Mouse (Mus musculus) forebrain, embryonic 14.5 days (tissue): Measurements from ENCODE around the gene Arih2. TPM values are rescaled to one million over a fixed set of nuclear protein-coding genes. Genes with fewer than 3 reads are reported as not detected.

Experiments used
- ATAC-seq: fragments of 200-750 bp; cut with Nextera tagmentation; 2 replicates; pipeline ENCODE4 v1.8.0; 2017; ENCODE audit warnings: mild to moderate bottlenecking, moderate library complexity
- DNase-seq: peaks from one replicate; pipeline ENCODE4 v3.0.0-alpha.2; 2015; ENCODE audit warnings: low spot score
- H3K27ac ChIP-seq: fragments of 300-500 bp; sonication (generic); 2 replicates; pipeline ENCODE4 v1.5.1; 2014; ENCODE audit warnings: low read depth, mild to moderate bottlenecking, control low read depth, low read length, moderate library complexity
- H3K27me3 ChIP-seq: fragments of 300-500 bp; sonication (generic); replicated peaks from 2 replicates; pipeline ENCODE4 v1.6.1; 2014; ENCODE audit warnings: low read length, control low read depth, mixed read lengths; ENCODE audit not compliant: control insufficient read depth, insufficient read depth
- H3K36me3 ChIP-seq: fragments of 300-500 bp; sonication (generic); 2 replicates; pipeline ENCODE4 v1.6.1; 2014; ENCODE audit warnings: low read length, control low read depth; ENCODE audit not compliant: control insufficient read depth, insufficient read depth
- H3K4me1 ChIP-seq: fragments of 300-500 bp; sonication (generic); 2 replicates; pipeline ENCODE4 v1.6.1; 2014; ENCODE audit warnings: antibody characterized with exemption, low read length, control low read depth; ENCODE audit not compliant: control insufficient read depth, insufficient read depth
- H3K4me2 ChIP-seq: fragments of 300-500 bp; sonication (generic); 2 replicates; pipeline ENCODE4 v1.6.1; 2014; ENCODE audit warnings: mild to moderate bottlenecking, control low read depth, low read length
- H3K4me3 ChIP-seq: fragments of 300-500 bp; sonication (generic); 2 replicates; pipeline ENCODE4 v1.5.1; 2014; ENCODE audit warnings: low read depth, low read length, control low read depth
- H3K9ac ChIP-seq: fragments of 300-500 bp; sonication (generic); 2 replicates; pipeline ENCODE4 v1.6.1; 2014; ENCODE audit warnings: mild to moderate bottlenecking, low read length, control low read depth, moderate library complexity
- H3K9me3 ChIP-seq: fragments of 300-500 bp; sonication (generic); replicated peaks from 2 replicates; pipeline ENCODE4 v1.6.1; 2016; ENCODE audit warnings: low read length, control low read depth, mixed read lengths; ENCODE audit not compliant: control insufficient read depth
- WGBS: fragments of 180-500 bp; shearing (Covaris S2); extraction: QIAGEN DNeasy Blood & Tissue Kit; methylation state at CpG from one replicate; pipeline ENCODE4 v1.1.7; 2014; 5-methylcytosine and 5-hydroxymethylcytosine counted together
- polyA plus RNA-seq: library from polyadenylated mRNA; unstranded; fragments of >200 nt; fragmentation: Nextera tagmentation; extraction: Ambion mirVana; gene quantifications from 2 replicates; pipeline ENCODE4 v1.2.1, GENCODE M21; 2014

Gene Arih2
- polyA plus RNA-seq, 1 experiment from 2014 or later: 37.5 TPM

GRCm38 (mm10) chr9:108689106-108689505, 39.9 kb upstream of the Arih2 start, which contains the start of gene Prkar2a:
TSS of gene Prkar2a (plus strand) at chr9:108689314.
- Histone ChIP-seq H3K36me3 (peaks cover 9% of the 10 kb centered on the region; the same call in 1 of the 2 replicates), H3K27ac (peak within 1 kb of the TSS; percentile 55; the same call in 1 of the 2 replicates), H3K4me1 (peaks cover 16% of the 10 kb centered on the region), H3K4me2 (no peak within 1 kb of the TSS), H3K9me3 (no peaks in the 10 kb centered on the region), H3K4me3 (no peak within 1 kb of the TSS), H3K27me3 (no peaks in the 10 kb centered on the region), H3K9ac (no peak within 1 kb of the TSS)
- ATAC-seq: no peak
- WGBS: 0% methylated on average over 1 of the region's 1 CpGs
- DNase-seq: peak; percentile 73

GRCm38 (mm10) chr9:108688451-108688850, 39.3 kb upstream of the Arih2 start:
- no peak overlapping the region for H3K27ac ChIP-seq
- no peak overlapping the region for H3K9ac ChIP-seq
- no peaks in the 10 kb centered on the region for H3K27me3 ChIP-seq
- H3K36me3 ChIP-seq: peaks cover 16% of the 10 kb centered on the region
- no peak overlapping the region for H3K4me3 ChIP-seq
- no peak overlapping the region for H3K4me2 ChIP-seq
- ATAC-seq (no peak), DNase-seq (no peak)
- peaks cover 9% of the 10 kb centered on the region for H3K4me1 ChIP-seq
- no peaks in the 10 kb centered on the region for H3K9me3 ChIP-seq
- WGBS: 75% methylated on average over 9 of the region's 9 CpGs

- DNase-seq (no peak), ATAC-seq (no peak)
- Histone ChIP-seq H3K9ac (no peak overlapping the region), H3K27me3 (no peaks in the 10 kb centered on the region), H3K4me1 (peaks cover 3% of the 10 kb centered on the region; the same call in 1 of the 2 replicates), H3K4me3 (no peak overlapping the region), H3K9me3 (no peaks in the 10 kb centered on the region), H3K36me3 (peaks cover 22% of the 10 kb centered on the region), H3K4me2 (no peak overlapping the region), H3K27ac (no peak overlapping the region)
- 77% methylated on average over 2 of the region's 2 CpGs for WGBS
Observed at GRCm38 (mm10) chr9:108687686-108688085, 38.5 kb upstream of the Arih2 start.

- 92% methylated on average over 6 of the region's 6 CpGs for WGBS
- Histone ChIP-seq H3K9ac (no peak overlapping the region), H3K4me2 (no peak overlapping the region), H3K4me1 (peaks cover 3% of the 10 kb centered on the region; the same call in 1 of the 2 replicates), H3K27ac (no peak overlapping the region), H3K27me3 (no peaks in the 10 kb centered on the region), H3K4me3 (no peak overlapping the region), H3K36me3 (peaks cover 27% of the 10 kb centered on the region), H3K9me3 (no peaks in the 10 kb centered on the region)
- ATAC-seq (no peak), DNase-seq (no peak)
Observed at GRCm38 (mm10) chr9:108687181-108687580, 38.0 kb upstream of the Arih2 start.

- Histone ChIP-seq H3K4me3 (no peak overlapping the region), H3K9me3 (no peaks in the 10 kb centered on the region), H3K9ac (no peak overlapping the region), H3K27me3 (no peaks in the 10 kb centered on the region), H3K36me3 (peaks cover 31% of the 10 kb centered on the region), H3K4me1 (peaks cover under 1% of the 10 kb centered on the region; the same call in 1 of the 2 replicates), H3K27ac (no peak overlapping the region), H3K4me2 (no peak overlapping the region)
- ATAC-seq (no peak), DNase-seq (peak; percentile 12)
- WGBS: 55% methylated on average over 4 of the region's 4 CpGs
Observed at GRCm38 (mm10) chr9:108686475-108686887, 37.3 kb upstream of the Arih2 start.

GRCm38 (mm10) chr9:108680026-108680425, 30.8 kb upstream of the Arih2 start:
- Histone ChIP-seq H3K27ac (no peak overlapping the region), H3K4me3 (no peak overlapping the region), H3K4me1 (no peaks in the 10 kb centered on the region), H3K9ac (no peak overlapping the region), H3K9me3 (no peaks in the 10 kb centered on the region), H3K4me2 (no peak overlapping the region), H3K27me3 (no peaks in the 10 kb centered on the region), H3K36me3 (peaks cover 56% of the 10 kb centered on the region)
- DNase-seq: no peak
- WGBS: 94% methylated on average over 15 of the region's 15 CpGs
- no peak for ATAC-seq

GRCm38 (mm10) chr9:108673151-108673550, 24.0 kb upstream of the Arih2 start:
- Histone ChIP-seq H3K9me3 (0 out of 2 replicates have a peak, but pooled peaks cover 3% of the 10 kb centered on the region), H3K4me3 (no peak overlapping the region), H3K4me1 (no peaks in the 10 kb centered on the region), H3K27ac (no peak overlapping the region), H3K36me3 (peaks cover 24% of the 10 kb centered on the region; the same call in 1 of the 2 replicates), H3K9ac (no peak overlapping the region), H3K4me2 (no peak overlapping the region), H3K27me3 (no peaks in the 10 kb centered on the region)
- no peak for ATAC-seq
- DNase-seq: no peak
- WGBS: 50% methylated on average over 2 of the region's 2 CpGs

GRCm38 (mm10) chr9:108669875-108670274, 20.7 kb upstream of the Arih2 start:
- H3K9ac ChIP-seq: no peak overlapping the region
- H3K9me3 ChIP-seq: 0 out of 2 replicates have a peak, but pooled peaks cover 3% of the 10 kb centered on the region
- 53% methylated on average over 8 of the region's 8 CpGs for WGBS

GRCm38 (mm10) chr9:108662660-108663059, 13.5 kb upstream of the Arih2 start:
- ATAC-seq: no peak
- Histone ChIP-seq H3K4me3 (peak overlapping the region; percentile 62), H3K36me3 (no peaks in the 10 kb centered on the region), H3K4me1 (peaks cover 4% of the 10 kb centered on the region; the same call in 1 of the 2 replicates), H3K27ac (no peak overlapping the region), H3K4me2 (peak overlapping the region; percentile 66), H3K9ac (peak overlapping the region; percentile 71), H3K27me3 (no peaks in the 10 kb centered on the region), H3K9me3 (no peaks in the 10 kb centered on the region)
- no peak for DNase-seq
- WGBS: 50% methylated on average over 6 of the region's 6 CpGs

More at GRCm38 (mm10) chr9:108669875-108670274, 20.7 kb upstream of the Arih2 start:
- Histone ChIP-seq H3K36me3 (peaks cover 17% of the 10 kb centered on the region; the same call in 1 of the 2 replicates), H3K27ac (no peak overlapping the region), H3K4me2 (no peak overlapping the region), H3K4me1 (no peaks in the 10 kb centered on the region), H3K27me3 (no peaks in the 10 kb centered on the region), H3K4me3 (no peak overlapping the region)
- DNase-seq (peak; percentile 61), ATAC-seq (no peak)
